Mouse (Mus musculus) lung, postnatal 36 days (tissue): Measurements from ENCODE around the gene Pigw.
"Not testable (repeated sequence)": the region's sequence is repeated elsewhere in the genome, so short reads cannot be mapped to it uniquely, and the experiment has no call there.

ENCODE experiments used
- DNase-seq: peaks from one replicate; pipeline ENCODE4 v3.0.0; 2022; ENCODE audit warnings: mixed read lengths

The Pigw gene

DNA sequence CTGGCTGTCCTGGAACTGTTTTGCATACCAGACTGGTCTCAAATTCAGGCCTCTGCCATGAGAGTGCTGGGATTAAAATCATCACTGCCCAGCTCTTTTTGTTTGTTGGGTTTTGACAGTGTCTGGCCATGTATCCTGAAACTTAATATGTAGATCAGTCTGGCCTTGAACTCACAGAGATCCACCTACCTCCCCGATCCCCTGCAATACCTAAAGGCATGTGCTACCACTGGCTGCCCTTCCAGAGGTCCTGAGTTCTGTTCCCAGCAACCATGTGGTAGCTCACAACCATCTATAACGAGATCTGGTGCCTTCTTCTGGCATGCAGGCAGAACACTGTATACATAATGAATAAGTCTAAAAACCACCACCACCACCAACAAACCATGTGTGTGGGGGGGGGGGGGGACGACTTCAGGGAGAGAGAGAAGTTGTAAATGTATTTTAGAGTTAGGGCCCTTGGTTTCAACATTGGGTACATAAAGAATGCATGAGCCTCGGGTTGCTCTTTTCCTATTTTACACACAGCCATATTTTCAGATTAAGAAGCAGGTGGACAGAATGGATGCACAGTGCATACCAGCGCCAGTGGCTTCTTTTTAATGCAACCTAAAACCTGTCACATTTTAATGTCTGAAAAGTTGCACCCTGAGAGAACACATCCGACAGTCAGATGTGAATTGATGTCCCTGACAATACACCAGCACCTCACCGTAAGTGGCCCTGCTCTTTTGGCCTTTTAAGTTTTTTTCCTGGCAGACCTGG is 896 bp downstream of the Pigw start:
- DNase-seq = no peak

DNA sequence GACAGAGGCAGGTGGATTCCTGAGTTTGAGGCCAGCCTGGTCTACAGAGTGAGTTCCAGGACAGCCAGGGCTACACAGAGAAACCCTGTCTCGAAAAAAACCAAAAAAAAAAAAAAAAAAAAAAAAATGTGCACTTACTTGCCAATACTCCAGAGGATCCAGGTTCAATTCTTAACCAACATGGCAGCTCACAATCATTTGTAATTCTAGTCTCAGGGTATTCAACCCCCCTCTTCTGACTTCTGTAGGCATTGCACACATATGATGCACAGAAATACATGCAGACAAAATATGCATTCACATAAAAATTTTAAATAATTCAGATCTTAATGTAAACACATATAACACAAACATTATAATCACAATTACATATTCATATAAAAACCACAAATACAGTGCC is 4.1 kb downstream of the Pigw start:
- DNase-seq = not testable (repeated sequence)

DNA sequence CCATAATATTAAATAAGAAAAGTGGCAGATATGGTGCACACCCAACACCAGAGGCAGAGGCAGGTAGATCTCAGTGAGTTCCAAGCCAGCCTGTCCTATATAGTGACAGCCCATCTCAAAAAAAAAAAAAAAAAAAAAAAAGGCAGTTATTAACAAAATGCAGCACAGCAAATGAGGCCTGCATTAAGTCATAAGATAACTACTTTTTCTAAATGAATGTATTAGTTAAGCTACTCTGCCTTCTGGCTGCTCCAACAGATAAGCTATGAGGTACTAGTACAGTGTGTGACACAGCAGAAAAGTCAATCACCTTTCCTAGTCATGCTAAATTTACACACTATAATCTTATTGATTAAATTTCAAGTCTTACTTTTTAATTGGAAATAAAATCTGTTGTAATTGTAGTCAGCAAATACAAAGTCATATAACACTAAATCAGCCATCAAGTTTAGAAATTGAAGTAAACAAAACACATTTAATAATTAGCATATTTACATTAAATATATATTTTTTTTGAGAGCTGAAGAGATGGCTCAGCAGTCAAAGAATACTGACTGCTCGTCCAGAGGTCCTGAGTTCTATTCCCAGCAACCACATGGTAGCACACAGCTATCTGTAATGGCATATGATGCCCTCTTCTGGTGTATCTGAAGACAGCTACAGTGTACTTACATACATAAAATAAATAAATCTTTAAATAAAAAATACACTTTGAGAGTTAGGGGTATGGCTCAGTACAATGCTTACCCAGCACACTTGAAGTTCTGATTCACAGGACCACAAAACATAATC is 6.8 kb downstream of the Pigw start:
- DNase-seq = no peak

DNA sequence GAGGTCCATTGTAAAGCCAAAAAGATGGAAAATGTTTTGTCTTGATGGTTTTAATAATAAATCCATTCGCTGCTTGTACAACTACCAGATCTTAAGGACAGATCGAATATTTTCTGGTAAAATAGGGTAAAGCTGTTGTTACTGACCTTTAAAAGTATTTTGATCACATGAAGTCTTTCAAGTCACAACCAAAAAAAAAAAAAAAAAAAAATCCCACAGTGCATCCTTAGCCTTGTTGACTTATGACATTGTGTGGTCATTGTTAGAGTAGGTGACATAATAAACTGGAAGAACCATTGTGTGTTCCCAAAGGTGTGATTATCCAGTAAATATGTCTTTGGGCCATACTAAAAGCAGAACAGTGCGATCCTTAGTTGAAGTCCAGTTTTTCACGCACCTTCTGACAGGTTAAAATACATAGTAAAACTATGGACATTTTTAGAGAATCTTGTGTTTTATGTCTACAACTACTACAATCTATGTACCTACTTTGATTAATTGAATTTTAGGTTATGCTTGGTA is 8.5 kb downstream of the Pigw start:
- DNase-seq = no peak

DNA sequence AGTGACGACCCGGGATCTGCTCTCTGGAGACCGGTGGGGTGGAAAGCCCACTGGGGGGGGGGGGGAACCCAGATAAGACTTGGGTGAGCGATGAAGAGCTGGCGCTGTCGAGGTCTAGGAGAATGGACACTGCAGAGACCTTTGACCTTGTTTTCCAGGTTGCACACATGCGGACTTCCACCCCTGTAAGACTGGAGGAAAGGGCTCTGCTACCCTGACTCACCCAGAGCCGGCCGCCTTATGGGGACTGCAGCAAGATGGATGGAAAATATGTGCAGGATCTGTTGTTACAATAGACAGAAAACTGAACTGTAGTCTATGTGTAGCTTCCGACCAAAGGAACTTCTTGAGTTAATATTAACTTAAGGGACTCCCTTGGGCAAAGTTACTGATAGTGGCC is 9.0 kb downstream of the Pigw start:
- no peak for DNase-seq

DNA sequence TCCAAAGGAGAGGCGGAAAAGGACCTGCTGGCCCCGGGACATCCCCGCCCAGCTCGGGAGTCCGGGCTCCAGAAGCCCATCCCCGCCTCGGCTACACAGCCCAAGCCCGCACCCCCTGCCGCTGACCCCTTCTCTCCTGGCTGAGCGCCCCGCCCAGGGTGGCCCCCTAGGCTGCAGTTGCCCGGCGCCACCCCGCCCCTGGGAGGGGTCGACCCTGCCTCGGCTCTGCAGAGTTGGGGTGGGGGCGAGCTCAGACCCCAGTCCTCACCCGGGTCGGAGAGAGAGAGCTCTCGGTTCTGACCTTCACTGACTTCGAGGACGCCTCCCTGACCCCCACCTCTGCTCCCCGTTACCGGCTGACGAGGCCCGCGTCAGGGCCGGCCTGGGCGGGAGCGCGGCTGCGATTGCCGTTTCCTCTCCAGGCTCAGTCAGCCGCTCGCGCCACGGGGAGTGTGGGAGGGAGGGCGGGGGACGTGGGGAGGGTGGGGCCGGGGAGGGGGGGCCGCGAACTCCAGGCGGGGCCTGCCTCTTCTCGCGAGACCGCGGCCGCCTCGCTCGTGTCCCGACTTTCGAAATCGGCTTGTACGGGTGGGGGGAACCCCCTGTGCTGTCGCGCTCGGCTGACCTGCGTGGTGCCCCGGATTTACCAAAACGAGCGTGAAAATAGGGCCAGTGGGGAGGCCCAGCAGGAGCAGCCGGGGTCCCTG is 9.6 kb downstream of the Pigw start, which contains the start of gene Ggnbp2:
Gene Ggnbp2 (minus strand): TSS at position 481 of the 707 bp plus-strand sequence.
- DNase-seq = peak; percentile 93

GRCm38 (mm10) chr11:84869537-84870232 is 10.4 kb downstream of the Pigw start:
- peak; percentile 94 for DNase-seq

- no peak for DNase-seq
Measured at GRCm38 (mm10) chr11:84868786-84869259, 11.3 kb downstream of the Pigw start.

- no peak for DNase-seq
Measured at GRCm38 (mm10) chr11:84867586-84867985, 12.5 kb downstream of the Pigw start.

GRCm38 (mm10) chr11:84865268-84865667 is 14.8 kb downstream of the Pigw start:
- no peak for DNase-seq

GRCm38 (mm10) chr11:84855285-84855684 is 24.8 kb downstream of the Pigw start:
- DNase-seq = no peak

GRCm38 (mm10) chr11:84847475-84848090 is 32.5 kb downstream of the Pigw start:
- DNase-seq = no peak

- no peak for DNase-seq
Measured at GRCm38 (mm10) chr11:84846741-84847474, 33.2 kb downstream of the Pigw start.

- peak; percentile 12 for DNase-seq
Measured at GRCm38 (mm10) chr11:84839330-84839729, 40.8 kb downstream of the Pigw start.

DNA sequence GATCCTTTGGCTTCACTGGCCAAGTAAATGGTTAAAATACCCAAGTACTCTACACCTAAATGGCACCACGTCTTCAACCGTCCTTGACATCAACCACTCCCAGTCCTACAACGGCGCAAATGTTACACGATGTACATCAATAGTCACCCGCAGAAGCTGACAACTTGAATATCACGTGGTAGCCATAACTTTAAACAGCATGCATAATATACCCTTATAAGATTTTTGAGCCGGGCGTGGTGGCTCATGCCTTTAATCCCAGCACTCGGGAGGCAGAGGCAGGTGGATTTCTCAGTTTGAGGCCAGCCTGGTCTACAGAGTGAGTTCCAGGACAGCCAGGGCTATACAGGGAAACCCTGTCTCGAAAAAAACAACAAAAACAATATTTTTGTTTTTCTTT is 50.6 kb downstream of the Pigw start:
- not testable (repeated sequence) for DNase-seq

DNA sequence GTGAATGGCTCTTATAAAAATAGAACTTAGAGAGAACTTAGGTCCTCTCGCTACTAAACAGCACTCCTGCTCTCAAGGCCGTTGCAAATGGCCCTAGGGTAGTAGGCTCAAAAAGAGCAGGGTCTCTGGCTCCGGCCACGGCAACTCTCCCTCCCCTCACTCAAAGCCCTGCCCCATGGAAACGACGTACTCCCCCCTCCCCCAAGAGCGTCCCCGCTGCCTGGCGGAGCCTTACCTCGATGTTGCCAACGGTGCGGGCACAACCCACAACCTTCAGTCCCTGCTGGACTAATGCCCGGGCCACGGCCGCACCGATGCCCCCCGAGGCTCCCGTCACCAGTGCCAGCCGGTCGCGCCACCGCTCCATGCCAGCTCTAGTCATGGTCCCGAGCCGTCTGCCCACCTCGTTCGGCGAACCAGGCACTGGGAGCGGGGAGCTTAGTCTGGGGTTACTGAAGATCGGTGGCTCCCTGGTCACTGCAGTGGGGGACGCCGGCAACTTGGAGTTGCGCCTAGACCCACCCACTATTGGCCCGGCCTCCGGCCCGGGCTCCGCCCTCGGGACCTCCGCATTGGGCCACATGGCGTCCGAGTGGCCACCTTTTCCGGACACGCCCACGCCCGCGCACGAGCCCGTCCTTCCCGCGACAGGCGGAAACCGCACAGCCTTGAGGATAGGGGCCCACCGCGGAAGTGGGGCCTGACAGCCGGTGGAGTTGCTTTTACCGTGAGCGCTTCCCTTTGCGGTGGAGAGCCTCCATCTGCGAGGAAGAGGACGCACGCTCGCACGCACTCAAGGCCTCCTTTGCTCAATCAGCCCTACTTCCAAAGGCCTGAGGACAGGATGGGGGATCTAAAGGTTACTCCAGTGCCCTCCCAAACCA is 51.3 kb downstream of the Pigw start, which contains the start of gene Dhrs11:
Gene Dhrs11 (minus strand): TSS at position 479 of the 884 bp plus-strand sequence.
- DNase-seq = peak; percentile 96

DNA sequence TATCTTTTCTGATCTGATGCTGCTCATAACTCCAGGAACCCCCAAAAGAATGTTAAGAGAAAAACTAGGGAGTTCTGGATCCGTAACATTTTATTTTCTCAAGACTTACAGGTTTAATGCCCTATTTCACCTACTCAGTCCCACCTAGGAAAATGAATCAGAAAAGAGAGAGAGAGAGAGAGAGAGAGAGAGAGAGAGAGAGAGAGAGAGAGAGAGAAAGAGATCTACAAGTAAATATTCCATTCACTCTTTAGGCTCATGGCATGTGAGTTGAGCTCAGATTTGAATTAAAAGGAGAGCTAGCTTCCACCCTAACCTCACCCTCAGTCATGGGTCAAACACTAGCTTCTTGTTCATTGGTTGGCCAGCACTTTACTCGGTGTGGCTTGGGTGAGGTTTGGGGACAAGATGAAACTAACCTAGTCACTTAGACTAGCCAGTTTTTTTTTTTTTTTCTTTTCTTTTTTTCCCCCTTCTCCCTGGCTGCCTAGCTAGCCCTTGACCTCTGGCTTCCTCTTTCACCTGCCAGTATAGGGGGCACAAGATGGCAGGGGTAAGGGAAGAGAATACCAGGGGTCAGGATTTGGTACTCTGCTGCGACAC is 52.1 kb downstream of the Pigw start:
- peak; percentile 13 for DNase-seq

- DNase-seq = no peak
Measured at GRCm38 (mm10) chr11:84827492-84827891, 52.6 kb downstream of the Pigw start.
